Mouse (Mus musculus) kidney, embryonic 14.5 days (tissue): ENCODE results near the gene Pappa. TPM values are rescaled to one million over a fixed set of nuclear protein-coding genes. Genes with fewer than 3 reads are reported as not detected.

Source experiments
- ATAC-seq: fragments of 200-750 bp; cut with Nextera tagmentation; 2 replicates; pipeline ENCODE4 v1.8.0; 2017; ENCODE audit warnings: moderate number of reproducible peaks, mild to moderate bottlenecking, moderate TSS enrichment, moderate library complexity; ENCODE audit not compliant: low FRiP score, low TSS enrichment
- H3K27ac ChIP-seq: fragments of 300-500 bp; sonication (generic); 2 replicates; pipeline ENCODE4 v1.5.1; 2014; ENCODE audit warnings: low read depth, mild to moderate bottlenecking, low read length, moderate library complexity, mixed read lengths
- H3K27me3 ChIP-seq: fragments of 300-500 bp; sonication (generic); 2 replicates; pipeline ENCODE4 v1.6.1; 2014; ENCODE audit warnings: mild to moderate bottlenecking, low read length; ENCODE audit not compliant: control insufficient read depth, insufficient read depth
- H3K36me3 ChIP-seq: fragments of 300-500 bp; sonication (generic); 2 replicates; pipeline ENCODE4 v1.6.1; 2014; ENCODE audit warnings: low read length, mixed read lengths; ENCODE audit not compliant: control insufficient read depth, insufficient read depth
- H3K4me1 ChIP-seq: fragments of 300-500 bp; sonication (generic); 2 replicates; pipeline ENCODE4 v1.6.1; 2014; ENCODE audit warnings: low read length, mixed read lengths; ENCODE audit not compliant: control insufficient read depth, insufficient read depth
- H3K4me2 ChIP-seq: fragments of 300-500 bp; sonication (generic); replicated peaks from 2 replicates; pipeline ENCODE4 v1.6.1; 2014; ENCODE audit warnings: low read depth, mild to moderate bottlenecking, low read length
- H3K4me3 ChIP-seq: fragments of 300-500 bp; sonication (generic); 2 replicates; pipeline ENCODE4 v1.5.1; 2014; ENCODE audit warnings: mild to moderate bottlenecking, low read length
- H3K9ac ChIP-seq: fragments of 300-500 bp; sonication (generic); 2 replicates; pipeline ENCODE4 v1.6.1; 2014; ENCODE audit warnings: low read depth, mild to moderate bottlenecking, low read length, moderate library complexity
- H3K9me3 ChIP-seq: fragments of 300-500 bp; sonication (generic); 2 replicates; pipeline ENCODE4 v1.6.1; 2016; ENCODE audit warnings: low read length; ENCODE audit not compliant: control insufficient read depth
- WGBS: fragments of 180-500 bp; shearing (Covaris S2); extraction: QIAGEN DNeasy Blood & Tissue Kit; methylation state at CpG from one replicate; pipeline ENCODE4 v1.1.7; 2014; 5-methylcytosine and 5-hydroxymethylcytosine counted together
- polyA plus RNA-seq: library from polyadenylated mRNA; unstranded; fragments of >200 nt; fragmentation: Nextera tagmentation; extraction: Ambion mirVana; gene quantifications from 2 replicates; pipeline ENCODE4 v1.2.1, GENCODE M21; 2014

The Pappa gene
- polyA plus RNA-seq, 1 experiment from 2014 or later: 3.7 TPM

- H3K27me3 ChIP-seq: peaks cover 11% of the 10 kb centered on the region; the same call in 1 of the 2 replicates
- H3K4me2 ChIP-seq: peak overlapping the region; percentile 88
- no peaks in the 10 kb centered on the region for H3K9me3 ChIP-seq
- no peaks in the 10 kb centered on the region for H3K36me3 ChIP-seq
- peak overlapping the region; percentile 57 for H3K4me3 ChIP-seq
- H3K4me1 ChIP-seq: 0 out of 2 replicates have a peak, but pooled peaks cover 5% of the 10 kb centered on the region
- ATAC-seq: peak; percentile 62
- H3K27ac ChIP-seq: peak overlapping the region; percentile 78; the same call in 1 of the 2 replicates
- peak overlapping the region; percentile 69 for H3K9ac ChIP-seq
- WGBS: under 1% methylated on average over 30 of the region's 30 CpGs
Measured at GRCm38 (mm10) chr4:65125341-65126332, 1.7 kb downstream of the Pappa start.

- H3K36me3 ChIP-seq: no peaks in the 10 kb centered on the region
- peak overlapping the region; percentile 88 for H3K4me2 ChIP-seq
- H3K27ac ChIP-seq: peak overlapping the region; percentile 78; the same call in 1 of the 2 replicates
- 0 out of 2 replicates have a peak, but pooled peaks cover 5% of the 10 kb centered on the region for H3K4me1 ChIP-seq
- H3K4me3 ChIP-seq: peak overlapping the region; percentile 57
- no peaks in the 10 kb centered on the region for H3K9me3 ChIP-seq
- peaks cover 11% of the 10 kb centered on the region; the same call in 1 of the 2 replicates for H3K27me3 ChIP-seq
- H3K9ac ChIP-seq: peak overlapping the region; percentile 69
- 7% methylated on average over 23 of the region's 23 CpGs for WGBS
- no peak for ATAC-seq
Measured at GRCm38 (mm10) chr4:65126451-65127290, 2.7 kb downstream of the Pappa start.

GRCm38 (mm10) chr4:65127291-65127590 is 3.3 kb downstream of the Pappa start:
- Histone ChIP-seq H3K27me3 (peaks cover 11% of the 10 kb centered on the region; the same call in 1 of the 2 replicates), H3K36me3 (no peaks in the 10 kb centered on the region), H3K9ac (peak overlapping the region; percentile 69; the same call in 1 of the 2 replicates), H3K9me3 (no peaks in the 10 kb centered on the region), H3K4me2 (peak overlapping the region; percentile 88), H3K4me1 (0 out of 2 replicates have a peak, but pooled peaks cover 5% of the 10 kb centered on the region), H3K27ac (no peak overlapping the region), H3K4me3 (peak overlapping the region; percentile 57; the same call in 1 of the 2 replicates)
- ATAC-seq: peak; percentile 26; the same call in 1 of the 2 replicates
- WGBS: 26% methylated on average over 6 of the region's 6 CpGs

- H3K9me3 ChIP-seq: no peaks in the 10 kb centered on the region
- H3K4me3 ChIP-seq: no peak overlapping the region
- no peaks in the 10 kb centered on the region for H3K27me3 ChIP-seq
- no peak overlapping the region for H3K4me2 ChIP-seq
- no peak overlapping the region for H3K27ac ChIP-seq
- H3K9ac ChIP-seq: no peak overlapping the region
- WGBS: 75% methylated on average over 3 of the region's 3 CpGs
- H3K36me3 ChIP-seq: no peaks in the 10 kb centered on the region
- ATAC-seq: no peak
- 0 out of 2 replicates have a peak, but pooled peaks cover 2% of the 10 kb centered on the region for H3K4me1 ChIP-seq
Measured at GRCm38 (mm10) chr4:65132657-65133056, 8.7 kb downstream of the Pappa start.

- Histone ChIP-seq H3K4me3 (no peak overlapping the region), H3K9me3 (no peaks in the 10 kb centered on the region), H3K4me2 (no peak overlapping the region), H3K27me3 (no peaks in the 10 kb centered on the region), H3K27ac (no peak overlapping the region), H3K9ac (no peak overlapping the region), H3K36me3 (no peaks in the 10 kb centered on the region), H3K4me1 (no peaks in the 10 kb centered on the region)
- no peak for ATAC-seq
- 91% methylated on average over 5 of the region's 5 CpGs for WGBS
Measured at GRCm38 (mm10) chr4:65134358-65134757, 10.4 kb downstream of the Pappa start.

- Histone ChIP-seq H3K4me1 (no peaks in the 10 kb centered on the region), H3K27ac (no peak overlapping the region), H3K36me3 (no peaks in the 10 kb centered on the region), H3K27me3 (no peaks in the 10 kb centered on the region), H3K9me3 (no peaks in the 10 kb centered on the region), H3K4me2 (no peak overlapping the region), H3K4me3 (no peak overlapping the region), H3K9ac (no peak overlapping the region)
- ATAC-seq: no peak
- 74% methylated on average over 5 of the region's 5 CpGs for WGBS
Measured at GRCm38 (mm10) chr4:65135109-65135508, 11.1 kb downstream of the Pappa start.

GRCm38 (mm10) chr4:65136541-65136940 is 12.6 kb downstream of the Pappa start:
- H3K9me3 ChIP-seq: no peaks in the 10 kb centered on the region
- H3K4me2 ChIP-seq: no peak overlapping the region
- H3K4me1 ChIP-seq: no peaks in the 10 kb centered on the region
- no peaks in the 10 kb centered on the region for H3K36me3 ChIP-seq
- 80% methylated on average over 3 of the region's 3 CpGs for WGBS
- no peak overlapping the region for H3K27ac ChIP-seq
- ATAC-seq: no peak
- H3K9ac ChIP-seq: no peak overlapping the region
- no peaks in the 10 kb centered on the region for H3K27me3 ChIP-seq
- no peak overlapping the region for H3K4me3 ChIP-seq

GRCm38 (mm10) chr4:65146936-65147335 is 23.0 kb downstream of the Pappa start:
- 56% methylated on average over 1 of the region's 1 CpGs for WGBS
- Histone ChIP-seq H3K27me3 (no peaks in the 10 kb centered on the region), H3K9ac (no peak overlapping the region), H3K4me1 (no peaks in the 10 kb centered on the region), H3K36me3 (no peaks in the 10 kb centered on the region), H3K4me3 (no peak overlapping the region), H3K9me3 (no peaks in the 10 kb centered on the region), H3K27ac (no peak overlapping the region), H3K4me2 (no peak overlapping the region)
- no peak for ATAC-seq
